Mouse (Mus musculus) lung, embryonic 16.5 days (tissue): ENCODE measurements around the gene Asb2. TPM values are rescaled to one million over a fixed set of nuclear protein-coding genes. Genes with fewer than 3 reads are reported as not detected.
A peak's percentile ranks its signal among the peaks of the same experiment; 100 is the strongest.

Experiments used
- ATAC-seq: fragments of 200-750 bp; cut with Nextera tagmentation; 2 replicates; pipeline ENCODE4 v1.8.0; 2017; ENCODE audit warnings: low read depth, mild to moderate bottlenecking, moderate library complexity
- H3K27ac ChIP-seq: fragments of 300-500 bp; sonication (generic); 2 replicates; pipeline ENCODE4 v1.5.1; 2014; ENCODE audit warnings: mild to moderate bottlenecking, control low read depth, low read length
- H3K27me3 ChIP-seq: fragments of 300-500 bp; sonication (generic); 2 replicates; pipeline ENCODE4 v1.6.1; 2014; ENCODE audit warnings: low read depth, low read length, mixed read lengths; ENCODE audit not compliant: control insufficient read depth, insufficient read depth
- H3K36me3 ChIP-seq: fragments of 300-500 bp; sonication (generic); 2 replicates; pipeline ENCODE4 v1.6.1; 2014; ENCODE audit warnings: low read length; ENCODE audit not compliant: control insufficient read depth, insufficient read depth
- H3K4me1 ChIP-seq: fragments of 300-500 bp; sonication (generic); replicated peaks from 2 replicates; pipeline ENCODE4 v1.6.1; 2014; ENCODE audit warnings: low read length, mixed read lengths; ENCODE audit not compliant: control insufficient read depth, insufficient read depth
- H3K4me2 ChIP-seq: fragments of 300-500 bp; sonication (generic); 2 replicates; pipeline ENCODE4 v1.6.1; 2014; ENCODE audit warnings: low read depth, low read length, control low read depth
- H3K4me3 ChIP-seq: fragments of 300-500 bp; sonication (generic); 2 replicates; pipeline ENCODE4 v1.5.1; 2014; ENCODE audit warnings: mild to moderate bottlenecking, low read length, control low read depth
- H3K9ac ChIP-seq: fragments of 300-500 bp; sonication (generic); 2 replicates; pipeline ENCODE4 v1.6.1; 2014; ENCODE audit warnings: low read length, control low read depth
- H3K9me3 ChIP-seq: fragments of 300-500 bp; sonication (generic); 2 replicates; pipeline ENCODE4 v1.6.1; 2016; ENCODE audit warnings: low read length; ENCODE audit not compliant: control insufficient read depth
- WGBS: fragments of 180-500 bp; shearing (Covaris S2); extraction: QIAGEN DNeasy Blood & Tissue Kit; methylation state at CpG from one replicate; pipeline ENCODE4 v1.1.7; 2014; 5-methylcytosine and 5-hydroxymethylcytosine counted together
- polyA plus RNA-seq: library from polyadenylated mRNA; unstranded; fragments of >200 nt; fragmentation: Nextera tagmentation; extraction: Ambion mirVana; gene quantifications from 2 replicates; pipeline ENCODE4 v1.2.1, GENCODE M21; 2015

The Asb2 gene
- 8.3 and 8.4 TPM in 2 replicates for polyA plus RNA-seq

DNA sequence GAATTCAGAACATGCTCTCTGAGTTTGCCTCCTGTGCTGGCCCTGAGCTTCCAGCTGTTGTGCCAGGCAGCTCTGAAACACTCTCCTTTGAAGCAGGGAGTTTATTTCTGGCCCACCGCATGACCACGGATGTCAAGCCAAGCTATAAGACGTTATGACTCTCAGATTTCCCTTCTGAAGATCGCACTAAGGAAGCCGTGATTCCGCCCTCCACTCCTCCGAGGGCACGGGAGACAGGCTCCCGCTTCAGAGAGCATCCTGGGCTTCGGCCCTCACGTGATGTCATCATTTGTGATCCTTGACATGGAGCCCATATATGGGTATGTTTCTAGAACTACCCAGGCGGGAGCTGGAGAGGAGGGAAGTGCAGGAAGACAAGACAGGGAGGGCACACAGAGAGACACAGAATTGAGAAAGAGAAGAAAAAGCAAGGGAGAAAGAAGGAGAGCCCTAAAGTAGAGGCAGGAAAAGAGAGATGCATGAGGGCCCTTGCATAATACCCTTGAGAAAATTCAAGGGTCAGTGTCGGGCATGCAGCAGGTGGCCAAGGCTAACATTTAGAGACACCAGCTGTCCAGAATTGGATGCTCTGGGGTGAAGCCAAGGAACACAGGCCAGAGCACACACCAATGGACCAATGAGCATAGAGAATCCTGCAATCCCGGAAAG, at the start of gene Asb2:
Asb2 (minus strand) TSS at position 256 of the 669 bp plus-strand sequence.
- Histone ChIP-seq H3K27ac (no peak within 1 kb of the TSS), H3K36me3 (no peaks in the 10 kb centered on the region), H3K4me3 (no peak within 1 kb of the TSS), H3K9ac (no peak within 1 kb of the TSS), H3K9me3 (no peaks in the 10 kb centered on the region), H3K27me3 (no peaks in the 10 kb centered on the region), H3K4me1 (no peaks in the 10 kb centered on the region), H3K4me2 (no peak within 1 kb of the TSS)
- ATAC-seq: 0 out of 2 replicates have a peak, but pooled peaks have one; percentile 32
- 41% methylated on average over 14 of the region's 14 CpGs for WGBS

DNA sequence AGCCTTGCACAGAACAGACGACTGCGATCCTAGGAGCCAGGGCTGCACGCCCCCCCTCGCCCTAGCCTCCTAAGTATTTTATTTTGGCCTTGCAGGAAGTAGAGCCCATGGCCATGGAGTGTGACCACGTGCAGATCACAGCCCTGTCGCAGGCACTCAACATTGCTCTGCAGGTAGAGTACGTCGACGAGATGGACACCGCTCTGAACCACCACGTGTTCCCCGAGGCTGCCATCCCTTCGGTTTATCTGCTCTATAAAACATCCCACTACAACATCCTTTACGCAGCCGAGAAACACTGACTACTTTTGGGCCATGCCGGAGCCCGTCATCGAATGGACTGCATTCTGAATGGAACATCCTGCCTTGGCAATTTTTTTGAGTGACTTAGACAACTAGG, 48.3 kb upstream of the Asb2 start:
- Histone ChIP-seq H3K9me3 (no peaks in the 10 kb centered on the region), H3K27ac (no peak overlapping the region), H3K27me3 (no peaks in the 10 kb centered on the region), H3K4me3 (no peak overlapping the region), H3K36me3 (peaks cover 22% of the 10 kb centered on the region), H3K4me2 (no peak overlapping the region), H3K4me1 (no peaks in the 10 kb centered on the region), H3K9ac (no peak overlapping the region)
- 83% methylated on average over 18 of the region's 18 CpGs for WGBS
- ATAC-seq: no peak

DNA sequence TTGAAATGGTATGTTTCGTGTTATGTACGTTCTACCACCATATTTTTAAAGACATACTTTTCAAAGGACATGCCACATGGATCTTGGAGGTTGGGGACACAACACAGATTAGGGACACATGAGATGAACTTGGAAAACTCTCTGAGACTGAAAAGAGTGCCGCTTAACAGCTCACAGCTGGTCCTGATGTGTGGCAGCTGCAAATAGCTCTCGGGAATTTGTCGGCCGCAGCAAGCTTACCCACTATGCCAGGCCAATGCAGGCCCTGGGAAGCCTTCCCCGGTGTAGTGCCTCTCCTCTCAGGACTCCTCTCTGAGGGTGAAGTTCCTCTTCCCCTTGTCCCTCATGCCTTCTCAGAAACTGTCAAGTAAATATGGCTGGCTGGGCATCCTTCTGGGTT, 41.0 kb upstream of the Asb2 start:
- H3K9me3 ChIP-seq: no peaks in the 10 kb centered on the region
- no peaks in the 10 kb centered on the region for H3K27me3 ChIP-seq
- no peak overlapping the region for H3K4me3 ChIP-seq
- ATAC-seq: peak; percentile 73
- no peak overlapping the region for H3K4me2 ChIP-seq
- WGBS: 56% methylated on average over 7 of the region's 7 CpGs
- no peak overlapping the region for H3K9ac ChIP-seq
- H3K27ac ChIP-seq: peak overlapping the region; percentile 78
- H3K36me3 ChIP-seq: no peaks in the 10 kb centered on the region
- H3K4me1 ChIP-seq: peaks cover 5% of the 10 kb centered on the region; the same call in 1 of the 2 replicates

DNA sequence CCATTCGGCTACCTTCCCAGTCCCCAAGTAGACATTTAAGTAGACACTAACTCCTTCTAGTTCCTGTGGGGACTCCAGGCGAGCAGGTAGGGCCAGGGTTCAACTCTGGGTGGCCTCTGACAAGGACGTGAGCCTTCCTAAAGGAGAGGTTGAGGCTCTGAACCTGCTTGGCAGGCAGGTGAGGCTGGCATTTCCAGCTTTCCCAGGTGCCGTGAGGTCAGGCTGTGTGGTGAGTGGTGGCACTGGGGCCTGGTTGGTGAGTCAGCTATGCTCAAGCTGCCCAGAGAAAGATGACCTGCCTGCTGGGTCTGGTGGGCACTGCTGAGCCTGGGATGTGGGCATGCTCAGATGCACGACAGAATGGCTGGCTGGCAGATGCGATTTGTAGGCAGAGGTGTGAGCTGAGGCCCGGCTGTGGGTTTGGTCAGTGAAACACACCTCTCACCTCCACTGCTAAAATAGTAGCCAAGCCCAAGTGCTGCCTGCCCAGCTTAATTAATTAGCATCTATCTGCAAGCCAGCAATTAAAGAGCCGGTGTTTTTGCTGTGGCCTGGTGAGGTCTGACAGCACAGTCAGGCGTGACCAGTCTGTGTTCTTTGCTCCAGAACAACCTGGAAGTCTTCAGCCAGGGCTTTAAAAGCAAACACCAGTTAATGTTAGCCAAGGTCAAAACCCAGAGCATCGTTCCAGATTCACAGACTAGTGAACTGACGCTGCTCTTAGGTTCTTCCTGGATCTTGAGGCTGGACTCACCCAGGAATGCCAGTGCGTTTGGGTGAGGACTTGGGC, 39.9 kb upstream of the Asb2 start:
- H3K4me1 ChIP-seq: peaks cover 5% of the 10 kb centered on the region; the same call in 1 of the 2 replicates
- H3K36me3 ChIP-seq: no peaks in the 10 kb centered on the region
- no peak overlapping the region for H3K27ac ChIP-seq
- H3K4me3 ChIP-seq: no peak overlapping the region
- no peaks in the 10 kb centered on the region for H3K27me3 ChIP-seq
- no peak overlapping the region for H3K4me2 ChIP-seq
- no peaks in the 10 kb centered on the region for H3K9me3 ChIP-seq
- WGBS: 52% methylated on average over 12 of the region's 12 CpGs
- no peak for ATAC-seq
- no peak overlapping the region for H3K9ac ChIP-seq

DNA sequence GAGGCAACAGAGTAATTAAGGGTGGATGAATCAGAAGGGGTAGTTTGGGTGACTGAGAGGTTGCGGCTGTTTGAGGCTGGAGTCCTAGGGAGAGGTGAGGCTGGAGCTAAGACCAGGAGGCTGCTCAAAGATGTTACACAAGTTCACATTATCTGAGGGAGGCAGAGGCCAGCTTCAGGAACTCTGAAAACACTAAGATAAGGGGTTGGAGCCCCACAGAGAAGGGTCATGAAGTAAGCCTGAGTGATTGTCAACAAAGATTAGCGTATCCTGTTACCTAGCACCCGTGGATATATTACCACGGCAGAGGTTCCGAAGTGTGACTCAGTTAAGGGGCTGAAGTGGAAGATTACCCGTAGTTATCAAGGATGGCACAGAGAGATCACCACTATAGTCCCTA, 37.7 kb upstream of the Asb2 start:
- ATAC-seq: no peak
- 31% methylated on average over 6 of the region's 6 CpGs for WGBS
- Histone ChIP-seq H3K27ac (no peak overlapping the region), H3K9me3 (no peaks in the 10 kb centered on the region), H3K4me2 (no peak overlapping the region), H3K27me3 (no peaks in the 10 kb centered on the region), H3K36me3 (no peaks in the 10 kb centered on the region), H3K4me3 (no peak overlapping the region), H3K9ac (no peak overlapping the region), H3K4me1 (peaks cover 9% of the 10 kb centered on the region; the same call in 1 of the 2 replicates)

DNA sequence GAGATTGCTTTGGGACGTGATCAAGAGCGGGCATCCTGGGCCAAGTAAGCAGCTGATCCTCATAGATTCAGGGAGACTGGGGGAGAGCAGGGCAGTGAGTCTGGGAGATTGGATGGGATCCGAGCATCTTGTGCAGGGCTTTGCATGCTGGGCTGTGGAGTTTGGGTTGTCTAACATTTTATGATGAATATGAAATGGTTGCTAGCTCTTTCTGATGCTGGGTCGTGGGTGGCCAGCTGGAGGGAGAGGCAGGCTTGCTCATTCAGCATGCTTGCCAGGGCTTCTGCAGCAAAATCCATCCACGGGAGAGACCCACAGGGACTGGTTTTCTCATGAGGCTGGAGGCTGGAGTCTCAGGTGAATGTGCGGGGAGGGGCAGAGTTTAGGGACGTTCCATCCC, 35.3 kb upstream of the Asb2 start:
- Histone ChIP-seq H3K27ac (no peak overlapping the region), H3K4me1 (peaks cover 4% of the 10 kb centered on the region; the same call in 1 of the 2 replicates), H3K9ac (no peak overlapping the region), H3K36me3 (no peaks in the 10 kb centered on the region), H3K9me3 (no peaks in the 10 kb centered on the region), H3K4me3 (no peak overlapping the region), H3K4me2 (no peak overlapping the region), H3K27me3 (no peaks in the 10 kb centered on the region)
- WGBS: 50% methylated on average over 7 of the region's 7 CpGs
- ATAC-seq: no peak

DNA sequence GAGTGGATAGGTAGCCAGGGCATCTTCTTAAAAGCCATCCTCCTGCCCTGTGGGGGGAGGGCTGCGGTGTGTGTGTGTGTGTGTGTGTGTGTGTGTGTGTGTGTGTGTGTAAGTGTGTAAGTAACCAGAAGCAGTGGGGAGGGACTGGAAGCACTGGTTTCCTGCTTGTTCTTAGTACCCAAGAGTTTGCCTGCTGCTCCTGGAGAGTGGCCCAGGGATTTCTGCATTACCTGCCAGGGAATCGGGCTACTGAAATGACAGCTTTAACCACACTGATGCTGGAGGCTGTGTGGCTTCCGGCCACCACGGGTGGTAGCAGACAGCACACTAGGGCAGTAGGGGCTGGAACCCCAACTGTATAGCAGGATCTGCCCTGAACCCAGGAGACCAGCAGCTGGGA, 34.2 kb upstream of the Asb2 start:
- ATAC-seq: no peak
- no peaks in the 10 kb centered on the region for H3K9me3 ChIP-seq
- no peak overlapping the region for H3K27ac ChIP-seq
- 68% methylated on average over 4 of the region's 4 CpGs for WGBS
- no peaks in the 10 kb centered on the region for H3K27me3 ChIP-seq
- H3K4me3 ChIP-seq: no peak overlapping the region
- peak overlapping the region; percentile 77; the same call in 1 of the 2 replicates for H3K4me2 ChIP-seq
- no peak overlapping the region for H3K9ac ChIP-seq
- no peaks in the 10 kb centered on the region for H3K36me3 ChIP-seq
- peaks cover 4% of the 10 kb centered on the region; the same call in 1 of the 2 replicates for H3K4me1 ChIP-seq

- H3K4me3 ChIP-seq: peak overlapping the region; percentile 81
- no peaks in the 10 kb centered on the region for H3K27me3 ChIP-seq
- H3K4me2 ChIP-seq: peak overlapping the region; percentile 77
- 59% methylated on average over 2 of the region's 2 CpGs for WGBS
- no peak for ATAC-seq
- H3K4me1 ChIP-seq: peaks cover 4% of the 10 kb centered on the region; the same call in 1 of the 2 replicates
- no peaks in the 10 kb centered on the region for H3K36me3 ChIP-seq
- H3K27ac ChIP-seq: no peak overlapping the region
- no peaks in the 10 kb centered on the region for H3K9me3 ChIP-seq
- peak overlapping the region; percentile 78 for H3K9ac ChIP-seq
Measured at GRCm38 (mm10) chr12:103389348-103389727, 33.5 kb upstream of the Asb2 start.
